Mouse (Mus musculus) midbrain, embryonic 15.5 days (tissue): ENCODE measurements at regions not wholly inside any gene's neighbourhood (a gene's known extent, or its start where the extent isn't known, plus 50 kb on each side); places are given as distances from the start of the nearest gene placed in this dataset.

Source experiments
- ATAC-seq: fragments of 200-750 bp; cut with Nextera tagmentation; replicated peaks from 2 replicates; pipeline ENCODE4 v1.8.0; 2017; ENCODE audit warnings: moderate TSS enrichment
- H3K27ac ChIP-seq: fragments of 300-500 bp; sonication (generic); 2 replicates; pipeline ENCODE4 v1.5.1; 2015; ENCODE audit warnings: mild to moderate bottlenecking, inconsistent platforms
- H3K27me3 ChIP-seq: fragments of 300-500 bp; sonication (generic); replicated peaks from 2 replicates; pipeline ENCODE4 v1.6.1; 2015; ENCODE audit warnings: inconsistent platforms
- H3K36me3 ChIP-seq: fragments of 300-500 bp; sonication (generic); replicated peaks from 2 replicates; pipeline ENCODE4 v1.6.1; 2015; ENCODE audit warnings: inconsistent platforms
- H3K4me1 ChIP-seq: fragments of 300-500 bp; sonication (generic); 2 replicates; pipeline ENCODE4 v1.6.1; 2015; ENCODE audit warnings: inconsistent platforms
- H3K4me2 ChIP-seq: fragments of 300-500 bp; sonication (generic); 2 replicates; pipeline ENCODE4 v1.6.1; 2015; ENCODE audit warnings: inconsistent platforms, mild to moderate bottlenecking, moderate library complexity
- H3K4me3 ChIP-seq: fragments of 300-500 bp; sonication (generic); 2 replicates; pipeline ENCODE4 v1.5.1; 2015; ENCODE audit warnings: mild to moderate bottlenecking, inconsistent platforms
- H3K9ac ChIP-seq: fragments of 300-500 bp; sonication (generic); 2 replicates; pipeline ENCODE4 v1.6.1; 2015; ENCODE audit warnings: mild to moderate bottlenecking, inconsistent platforms
- H3K9me3 ChIP-seq: fragments of 300-500 bp; sonication (generic); 2 replicates; pipeline ENCODE4 v1.6.1; 2016; ENCODE audit warnings: inconsistent platforms
- WGBS: fragments of 180-500 bp; shearing (Covaris S2); methylation state at CpG from one replicate; pipeline ENCODE4 v1.1.7; 2015; ENCODE audit warnings: mixed read lengths; 5-methylcytosine and 5-hydroxymethylcytosine counted together

- no peaks in the 10 kb centered on the region for H3K36me3 ChIP-seq
- no peaks in the 10 kb centered on the region for H3K9me3 ChIP-seq
- H3K9ac ChIP-seq = no peak overlapping the region
- H3K4me1 ChIP-seq = no peaks in the 10 kb centered on the region
- ATAC-seq = peak; percentile 92
- no peak overlapping the region for H3K27ac ChIP-seq
- 65% methylated on average over 4 of the region's 4 CpGs for WGBS
- no peaks in the 10 kb centered on the region for H3K27me3 ChIP-seq
- no peak overlapping the region for H3K4me3 ChIP-seq
- no peak overlapping the region for H3K4me2 ChIP-seq
Observed at GRCm38 (mm10) chr3:43783000-43783588, 1595.1 kb upstream of the Pcdh10 start.

- Histone ChIP-seq H3K9ac (no peak overlapping the region), H3K36me3 (no peaks in the 10 kb centered on the region), H3K27ac (no peak overlapping the region), H3K4me1 (no peaks in the 10 kb centered on the region), H3K27me3 (no peaks in the 10 kb centered on the region), H3K4me2 (no peak overlapping the region), H3K4me3 (no peak overlapping the region), H3K9me3 (no peaks in the 10 kb centered on the region)
- WGBS = 84% methylated on average over 2 of the region's 2 CpGs
- 0 out of 2 replicates have a peak, but pooled peaks have one; percentile 27 for ATAC-seq
Observed at GRCm38 (mm10) chr3:43784170-43784569, 1594.0 kb upstream of the Pcdh10 start.
